Mouse (Mus musculus) myocyte (in vitro differentiated cells): Measurements from ENCODE around the gene Pnpla5.

Experiments
- CEBPB ChIP-seq: IDR thresholded peaks from 2 replicates; pipeline ENCODE4 v1.6.1; 2011; ENCODE audit warnings: mild to moderate bottlenecking, moderate library complexity; ENCODE audit not compliant: poor library complexity, insufficient read depth, severe bottlenecking
- E2F4 ChIP-seq: IDR thresholded peaks from one replicate; pipeline ENCODE4 v1.6.1; 2011; ENCODE audit warnings: mild to moderate bottlenecking, control low read depth, moderate library complexity; ENCODE audit not compliant: insufficient read depth
- MAX ChIP-seq: IDR thresholded peaks from one replicate; pipeline ENCODE4 v1.6.1; 2011; ENCODE audit warnings: low read depth, mild to moderate bottlenecking, control low read depth
- MYOG ChIP-seq, 3 experiments: IDR thresholded peaks; one replicate each; pipeline ENCODE4 v1.6.1; 2011; ENCODE audit warnings: control low read depth in 2 of 3, low read depth in 2 of 3, mild to moderate bottlenecking in 2 of 3; ENCODE audit not compliant: insufficient read length in 2 of 3, control insufficient read depth in 1 of 3, insufficient read depth in 1 of 3
- POLR2A ChIP-seq: IDR thresholded peaks from one replicate; pipeline ENCODE4 v1.6.1; 2011; ENCODE audit warnings: low read depth, mild to moderate bottlenecking, control low read depth, moderate library complexity; ENCODE audit not compliant: insufficient read length
- POLR2AphosphoS2 ChIP-seq: IDR thresholded peaks from one replicate; pipeline ENCODE4 v1.6.1; 2011; ENCODE audit warnings: low read depth, control low read depth; ENCODE audit not compliant: insufficient read length
- REST ChIP-seq: IDR thresholded peaks from one replicate; pipeline ENCODE4 v1.6.1; 2011; ENCODE audit warnings: mild to moderate bottlenecking, control low read depth, moderate library complexity; ENCODE audit not compliant: insufficient read depth, insufficient read length
- SRF ChIP-seq: IDR thresholded peaks from one replicate; pipeline ENCODE4 v1.6.1; 2011; ENCODE audit warnings: low read depth; ENCODE audit not compliant: control insufficient read depth, insufficient read length
- TCF12 ChIP-seq: IDR thresholded peaks from one replicate; pipeline ENCODE4 v1.6.1; 2011; ENCODE audit warnings: mild to moderate bottlenecking, control low read depth; ENCODE audit not compliant: poor library complexity, insufficient read depth, severe bottlenecking
- TCF3 ChIP-seq: IDR thresholded peaks from one replicate; pipeline ENCODE4 v1.6.1; 2011; ENCODE audit warnings: low read depth, control low read depth; ENCODE audit not compliant: insufficient read length
- USF1 ChIP-seq: IDR thresholded peaks from one replicate; pipeline ENCODE4 v1.6.1; 2011; ENCODE audit warnings: low read depth, mild to moderate bottlenecking, control low read depth, moderate library complexity

GRCm38 (mm10) chr15:84077151-84077550 lies 45.8 kb downstream of the Pnpla5 start:
- no peak for TF ChIP-seq E2F4
- TF ChIP-seq POLR2A, result no peak
- TF ChIP-seq POLR2AphosphoS2, result no peak
- no peak for TF ChIP-seq USF1
- TF ChIP-seq TCF12, result no peak
- no peak for TF ChIP-seq SRF
- TF ChIP-seq REST, result no peak
- no peak for TF ChIP-seq MAX
- no peak for TF ChIP-seq MYOG (IDR thresholded peaks at IDR 0.05; ENCODE audit: control insufficient read depth in 1 of 3, insufficient read depth in 1 of 3, insufficient read length in 2 of 3, low read depth in 2 of 3)
- TF ChIP-seq CEBPB, result no peak
- TF ChIP-seq TCF3, result no peak
